Mouse (Mus musculus) testis, adult 2 months (tissue): ENCODE results near the gene Wdtc1.

Source experiments
- CTCF ChIP-seq: fragments of 200-500 bp; IDR thresholded peaks from 2 replicates; pipeline ENCODE4 v1.5.1; 2012; ENCODE audit warnings: low read depth, mild to moderate bottlenecking, inconsistent platforms, low read length, moderate library complexity; ENCODE audit not compliant: control insufficient read depth, insufficient read depth, insufficient replicate concordance
- POLR2A ChIP-seq: fragments of 200-500 bp; IDR thresholded peaks from 2 replicates; pipeline ENCODE4 v1.6.1; 2012; ENCODE audit warnings: low read depth, mild to moderate bottlenecking, inconsistent platforms, low read length, moderate library complexity; ENCODE audit not compliant: control insufficient read depth

DNA sequence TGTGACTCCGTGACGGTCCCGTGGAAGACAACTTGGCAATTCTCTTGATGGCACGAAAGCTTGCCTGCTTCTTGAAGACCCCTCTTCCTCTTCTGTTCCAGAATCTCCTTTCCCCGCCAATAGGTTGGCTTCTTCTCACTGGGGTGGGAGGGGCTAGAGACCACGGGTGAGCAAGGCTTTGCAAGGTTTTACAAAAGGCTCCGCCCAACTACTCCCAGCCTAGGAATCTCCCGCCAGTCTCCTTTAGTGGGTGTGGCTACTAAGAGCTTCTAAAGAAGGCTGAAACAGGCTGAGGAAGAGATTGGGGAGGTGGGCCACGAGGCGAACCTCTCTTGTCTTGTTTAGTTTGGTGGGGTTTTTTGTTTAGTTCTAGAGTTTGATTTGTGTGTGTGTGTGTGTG is 484 bp downstream of the Wdtc1 start:
- TF ChIP-seq CTCF (no peak), POLR2A (no peak)
